Mouse (Mus musculus) ES-Bruce4 (cell line): ENCODE data around the gene Msh2.

Source experiments
- EP300 ChIP-seq: IDR thresholded peaks from 2 replicates; pipeline ENCODE4 v1.6.1; 2011; ENCODE audit warnings: low read depth, low read length; ENCODE audit not compliant: insufficient read depth
- POLR2A ChIP-seq: IDR thresholded peaks from one replicate; pipeline ENCODE4 v1.8.1; 2011; ENCODE audit warnings: low read length; ENCODE audit not compliant: insufficient read depth

GRCm38 (mm10) chr17:87641006-87641405 lies 31.1 kb upstream of the Msh2 start:
- TF ChIP-seq POLR2A (no peak), EP300 (no peak)
